Mouse (Mus musculus): ENCODE measurements around the gene Traf5. TPM values are rescaled to one million over a fixed set of nuclear protein-coding genes. Genes with fewer than 3 reads are reported as not detected.

The Traf5 gene
- polyA plus RNA-seq, 1 experiment from 2014 or later = 2.6 TPM

DNA sequence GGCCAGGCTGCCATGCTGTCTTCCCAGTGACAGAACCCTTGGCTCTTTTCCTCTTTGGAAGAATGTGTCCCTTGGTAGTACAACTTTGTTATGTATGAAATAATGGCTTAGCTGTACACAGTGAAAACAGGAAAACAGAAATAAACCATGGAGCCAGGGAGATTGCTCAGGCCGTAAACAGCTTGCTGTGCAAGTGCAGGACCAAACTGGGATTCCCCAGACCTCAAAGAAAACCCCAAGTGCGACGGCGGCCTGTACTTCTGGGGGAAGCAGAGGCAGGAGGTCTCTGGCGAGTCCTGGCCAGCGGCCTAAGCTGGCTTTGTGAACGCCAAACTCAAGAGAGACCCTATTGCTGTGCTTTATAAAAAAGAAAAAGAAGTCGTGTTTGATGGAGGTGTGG is 143.8 kb downstream of the Traf5 start:
- Histone ChIP-seq H3K27me3 (no peaks in the 10 kb centered on the region), H3K4me2 (no peak overlapping the region), H3K9me3 (no peaks in the 10 kb centered on the region), H3K4me3 (no peak overlapping the region), H3K4me1 (replicated peaks) (no peaks in the 10 kb centered on the region), H3K36me3 (no peaks in the 10 kb centered on the region), H3K9ac (no peak overlapping the region), H3K27ac (no peak overlapping the region)
- WGBS = 78% methylated on average over 8 of the region's 8 CpGs
- no peak for ATAC-seq (ENCODE audit: low FRiP score)

DNA sequence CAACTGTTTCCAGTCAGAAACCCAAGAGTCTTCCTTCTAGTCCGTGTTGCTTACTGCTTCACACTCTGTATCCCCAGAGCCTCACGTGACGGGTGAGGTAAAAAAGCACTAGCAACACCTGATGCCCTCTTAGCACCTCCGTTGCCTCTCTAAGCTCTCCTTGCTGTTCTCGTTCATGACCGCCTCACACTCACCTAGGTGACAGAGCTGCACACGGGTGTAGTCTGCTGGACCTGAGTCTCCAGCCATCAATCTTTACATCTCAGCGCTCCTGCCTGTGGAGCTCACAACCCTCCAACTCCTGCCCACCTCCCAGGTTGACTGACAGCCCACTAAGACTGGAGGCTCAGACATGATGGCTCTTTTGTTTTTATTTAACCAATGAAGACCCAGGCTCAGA is 144.6 kb downstream of the Traf5 start:
- H3K27me3 ChIP-seq = no peaks in the 10 kb centered on the region
- no peaks in the 10 kb centered on the region for H3K9me3 ChIP-seq
- H3K9ac ChIP-seq = no peak overlapping the region
- no peak for ATAC-seq (ENCODE audit: low FRiP score)
- H3K36me3 ChIP-seq = no peaks in the 10 kb centered on the region
- no peaks in the 10 kb centered on the region for H3K4me1 ChIP-seq (replicated peaks)
- no peak overlapping the region for H3K4me2 ChIP-seq
- H3K27ac ChIP-seq = no peak overlapping the region
- H3K4me3 ChIP-seq = no peak overlapping the region
- WGBS = 74% methylated on average over 8 of the region's 8 CpGs

Small RNAs within 50 kb of the gene (microRNA-seq; reads per million reads assigned to microRNA genes)
- not detected for gene Mir3473c

Other genes starting within 250 kb of the Traf5 start
- gene Slc30a1, start 185.8 kb downstream of the Traf5 start, polyA plus RNA-seq (2015; fragmentation: Nextera tagmentation; extraction: Ambion mirVana) = 2.3 and 2.8 TPM in 2 replicates
- gene Rd3, start 115.2 kb downstream of the Traf5 start, polyA plus RNA-seq (2015; fragmentation: Nextera tagmentation; extraction: Ambion mirVana) = 4.8 and 6.9 TPM in 2 replicates
- gene Rcor3, start 45.5 kb upstream of the Traf5 start, polyA plus RNA-seq (2015; fragmentation: Nextera tagmentation; extraction: Ambion mirVana) = 29.5 and 32.9 TPM in 2 replicates
- gene Kcnh1, start 98.2 kb upstream of the Traf5 start, polyA plus RNA-seq (2015; fragmentation: Nextera tagmentation; extraction: Ambion mirVana) = 1.8 and 2.2 TPM in 2 replicates

Data from hindbrain, embryonic 13.5 days (tissue).